Mouse (Mus musculus) lung, postnatal 14 days (tissue): ENCODE results near the gene Rpp25l.
"Not testable (repeated sequence)": the region's sequence is repeated elsewhere in the genome, so short reads cannot be mapped to it uniquely, and the experiment has no call there.

Experiments used
- DNase-seq: peaks from one replicate; pipeline ENCODE4 v3.0.0; 2021

Rpp25l gene

DNA sequence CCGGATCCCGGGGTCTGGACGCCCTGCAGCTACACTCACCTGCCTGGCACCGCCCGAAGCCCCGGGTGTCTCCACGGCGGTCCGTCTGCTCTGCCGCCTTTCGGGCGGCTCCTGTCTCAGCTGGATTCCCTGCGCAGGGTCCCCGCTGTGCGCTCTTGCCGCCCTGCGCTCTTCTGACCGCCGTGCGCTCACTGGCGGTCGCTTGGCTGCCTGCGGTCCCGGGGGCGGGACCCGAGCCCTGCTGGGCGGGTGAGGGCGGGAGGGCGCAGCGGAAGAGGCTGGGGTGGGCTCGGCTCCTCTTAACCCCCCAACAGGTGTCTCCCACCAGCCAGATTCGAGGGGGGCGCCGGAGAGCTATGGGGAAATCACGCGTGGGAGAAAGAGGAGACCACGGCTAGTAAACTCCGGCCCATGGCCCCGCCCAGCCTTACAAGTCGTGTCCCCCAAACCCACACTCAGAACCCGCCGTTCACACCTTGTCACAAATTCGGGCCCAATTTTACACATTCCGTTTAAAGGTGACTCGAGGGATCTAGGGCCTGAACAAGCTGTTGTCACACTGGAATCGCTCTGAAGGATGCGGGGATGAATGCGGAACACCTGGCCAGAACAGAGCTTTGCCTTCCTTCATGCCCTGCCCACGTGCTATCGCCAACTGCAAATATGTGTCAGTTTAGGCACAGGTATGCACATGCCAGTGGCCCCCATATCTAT is 17.9 kb upstream of the Rpp25l start, which contains the start of gene Arid3c:
Gene Arid3c (minus strand): TSS at position 91 of the 714 bp plus-strand sequence.
- DNase-seq: no peak

DNA sequence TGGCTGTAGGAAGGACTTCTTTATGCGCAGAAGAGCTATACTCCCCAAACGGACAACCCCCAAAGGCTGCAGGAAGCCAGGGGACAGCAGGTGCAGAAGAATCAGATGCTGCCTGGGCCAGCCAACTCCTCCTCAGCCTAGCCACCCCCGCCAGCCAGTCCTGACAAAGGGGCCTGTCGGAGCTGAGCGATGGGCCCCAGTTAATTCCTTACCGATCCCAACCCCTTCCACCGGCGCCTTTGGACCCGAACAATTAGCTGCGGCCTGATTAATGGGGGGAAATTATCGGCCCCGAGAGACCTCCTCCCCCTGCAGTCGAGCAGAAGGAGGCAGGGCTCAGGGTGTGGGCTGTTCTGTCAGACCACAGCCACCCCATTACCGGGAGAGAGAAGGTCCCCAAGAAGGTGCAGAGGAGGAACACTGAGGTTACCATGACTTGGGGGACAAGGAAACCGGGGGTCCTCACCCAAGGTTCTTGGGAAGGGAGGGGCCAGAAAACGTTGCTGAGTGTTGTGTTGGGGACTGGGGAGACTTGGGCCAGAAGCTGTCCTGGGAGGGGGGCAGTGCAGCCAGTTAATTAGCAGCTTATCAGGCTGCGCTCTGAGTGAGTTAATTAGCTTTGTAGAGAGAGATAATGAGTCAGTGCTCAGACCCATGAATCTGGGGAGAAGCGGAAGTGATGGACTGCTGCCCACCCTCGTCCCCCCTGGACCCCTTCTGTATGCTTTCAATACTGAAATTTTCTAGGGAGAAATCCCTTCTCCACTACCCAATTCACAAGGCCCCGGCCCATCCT is 13.7 kb upstream of the Rpp25l start:
- no peak for DNase-seq

- peak; percentile 85 for DNase-seq
These were observed 9.6 kb upstream of the Rpp25l start, which contains the start of gene Dctn3 for GRCm38 (mm10) chr4:41722918-41723351. Gene Dctn3, minus strand, starts transcription at chr4:41723170.

- no peak for DNase-seq
These were observed 3.5 kb upstream of the Rpp25l start for GRCm38 (mm10) chr4:41716834-41717233.

DNA sequence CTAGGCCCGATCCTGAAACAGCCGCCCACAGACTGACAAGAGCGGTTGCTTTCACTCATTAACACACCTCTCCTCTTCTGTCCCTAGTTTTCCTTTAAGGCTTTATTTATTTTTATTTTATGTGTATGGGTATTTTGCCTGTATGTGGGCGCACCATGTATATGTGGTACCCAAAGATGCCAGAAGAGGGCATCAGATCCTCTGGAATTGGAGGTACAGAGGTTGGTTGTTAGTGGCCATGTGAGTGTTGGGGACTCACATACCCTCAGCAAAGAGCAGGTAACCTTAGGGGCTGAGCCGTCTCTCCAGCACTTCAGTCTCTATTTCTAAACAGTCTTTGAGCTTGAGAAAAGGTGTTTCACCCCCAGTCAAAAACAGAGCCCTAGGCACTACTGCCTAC is 2.3 kb upstream of the Rpp25l start:
- DNase-seq: peak; percentile 59

DNA sequence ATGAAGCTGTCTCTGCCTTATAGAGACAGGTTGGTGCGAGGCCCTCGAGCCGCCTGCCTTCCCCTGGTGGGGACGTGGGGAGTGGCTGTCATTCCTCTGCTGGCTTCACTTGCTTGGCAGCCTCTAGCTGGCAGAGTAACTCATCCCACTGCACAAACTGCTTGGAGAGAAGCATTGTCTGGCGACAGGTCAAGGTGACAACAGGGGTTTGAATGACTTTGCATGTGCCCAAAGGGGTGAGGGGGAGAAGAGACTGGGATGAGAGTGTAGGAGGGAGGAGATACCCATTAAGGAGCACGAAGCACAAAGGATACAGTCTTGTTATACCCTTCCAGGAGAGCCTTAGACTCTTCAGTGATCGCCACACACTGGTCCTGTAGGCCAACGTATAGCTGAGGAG is 1.7 kb upstream of the Rpp25l start:
- DNase-seq: no peak

DNA sequence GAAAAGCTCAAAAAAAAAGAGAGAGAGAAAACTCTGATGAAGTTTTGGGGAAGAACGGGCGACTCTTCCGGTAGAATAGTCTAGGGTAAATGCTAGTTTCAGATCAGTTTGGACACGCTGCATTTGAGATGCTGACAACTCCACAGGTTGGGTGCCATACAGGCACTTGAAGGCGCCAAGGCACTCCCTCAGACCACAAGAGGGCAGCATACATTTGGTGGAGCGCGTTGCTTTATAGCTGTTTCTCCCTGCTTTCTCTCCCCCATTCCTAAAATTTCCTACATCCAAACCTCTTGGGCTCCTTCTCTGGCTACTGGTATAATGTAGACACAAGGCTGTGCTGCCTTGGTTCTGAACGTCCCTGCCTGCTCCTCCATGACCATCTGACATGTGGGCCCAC is 942 bp upstream of the Rpp25l start:
- peak; percentile 76 for DNase-seq

- no peak for DNase-seq
These were observed 725 bp downstream of the Rpp25l start for GRCm38 (mm10) chr4:41712421-41713196.

DNA sequence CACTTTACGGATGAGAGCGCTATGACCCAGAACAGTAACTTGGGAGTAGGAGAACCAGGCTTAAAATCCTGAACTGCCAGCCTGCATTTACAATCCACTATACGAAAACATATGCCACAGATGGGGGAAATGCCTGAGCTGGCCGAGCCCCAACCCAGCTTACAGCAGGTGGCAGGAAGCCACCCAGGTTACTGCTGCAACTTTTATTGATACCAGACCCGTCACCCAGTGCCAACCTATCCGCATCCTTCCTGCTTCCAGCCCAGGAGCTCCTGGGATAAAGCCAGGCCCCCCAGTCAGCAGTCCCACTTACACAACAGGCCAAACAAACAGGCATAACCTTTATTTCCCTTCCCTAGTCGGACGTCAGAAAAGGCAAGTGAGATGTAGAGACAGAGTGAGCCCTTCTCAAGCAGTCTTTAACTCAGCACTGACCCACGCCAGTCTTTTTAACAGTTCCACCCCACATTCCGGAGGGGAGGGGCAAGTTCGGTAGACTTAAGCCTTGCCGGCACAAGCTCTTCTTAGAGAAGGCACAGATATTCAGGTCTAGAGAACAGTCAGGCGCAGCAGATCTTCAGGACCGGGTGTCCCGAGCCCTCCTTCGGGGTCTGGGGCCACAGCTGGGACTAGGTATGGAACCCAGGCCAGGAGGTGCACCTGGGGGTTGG is 1.5 kb downstream of the Rpp25l start:
- DNase-seq: no peak

DNA sequence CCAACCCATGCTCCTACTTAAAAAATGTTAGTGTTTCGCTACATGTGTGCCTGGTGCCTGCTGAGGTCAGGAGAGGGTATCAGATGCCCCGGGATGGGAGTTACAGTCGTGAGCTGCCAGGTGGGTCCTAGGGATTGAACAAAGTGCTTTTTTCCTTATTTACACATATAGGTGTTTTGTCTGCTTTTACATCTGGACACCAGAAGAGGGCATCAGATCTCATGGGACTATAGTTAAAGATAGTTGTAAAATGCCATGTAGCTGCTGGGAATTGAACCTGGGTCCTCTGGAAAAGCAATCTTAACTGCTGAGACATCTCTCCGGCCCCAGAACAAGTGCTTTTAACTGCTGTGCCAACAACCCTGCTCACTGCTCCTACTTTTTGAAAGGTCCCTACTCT is 3.1 kb downstream of the Rpp25l start:
- no peak for DNase-seq

- peak; percentile 54 for DNase-seq
These were observed 5.1 kb downstream of the Rpp25l start for GRCm38 (mm10) chr4:41708192-41708745.

- DNase-seq: peak; percentile 70
These were observed 6.3 kb downstream of the Rpp25l start for GRCm38 (mm10) chr4:41707011-41707535.

DNA sequence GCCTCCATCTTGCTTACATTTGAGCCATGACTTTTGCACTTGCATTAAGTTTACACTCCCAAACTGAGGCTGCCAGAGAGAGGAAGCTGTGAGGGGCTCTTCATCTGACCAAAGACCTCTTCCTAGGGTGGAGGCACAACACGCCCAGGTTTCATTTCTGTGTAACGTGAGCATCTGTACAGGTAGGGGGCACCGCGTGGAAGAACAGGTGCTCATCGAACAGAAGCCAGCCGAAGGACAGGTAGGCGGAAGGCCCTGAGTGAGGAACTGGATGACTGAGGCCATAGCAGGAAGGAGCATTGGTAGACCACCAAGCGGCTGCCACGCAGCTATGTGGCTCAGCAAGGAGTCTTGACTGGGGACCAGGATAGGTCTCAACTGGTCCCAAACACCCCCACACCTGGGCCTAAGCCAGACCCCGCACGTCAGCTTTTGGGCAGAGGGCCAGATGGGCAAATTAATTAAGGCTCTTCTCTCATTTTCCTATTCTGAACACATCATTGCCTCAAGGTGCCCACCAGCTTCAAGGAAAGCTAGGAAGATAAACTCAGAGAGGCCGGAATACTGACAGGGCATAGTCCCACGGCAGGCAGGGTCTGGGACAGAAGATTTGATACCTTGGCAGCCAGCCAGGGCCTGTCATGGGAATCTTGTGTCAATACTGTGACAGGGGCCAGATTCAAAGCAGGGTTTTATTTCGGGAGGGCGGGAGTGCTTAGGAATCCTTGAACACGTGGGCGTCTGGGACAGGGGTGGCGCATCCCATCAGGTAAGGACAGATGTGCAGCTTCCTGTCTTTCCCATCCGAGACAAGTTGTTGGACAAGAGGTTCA is 7.2 kb downstream of the Rpp25l start:
- no peak for DNase-seq

DNA sequence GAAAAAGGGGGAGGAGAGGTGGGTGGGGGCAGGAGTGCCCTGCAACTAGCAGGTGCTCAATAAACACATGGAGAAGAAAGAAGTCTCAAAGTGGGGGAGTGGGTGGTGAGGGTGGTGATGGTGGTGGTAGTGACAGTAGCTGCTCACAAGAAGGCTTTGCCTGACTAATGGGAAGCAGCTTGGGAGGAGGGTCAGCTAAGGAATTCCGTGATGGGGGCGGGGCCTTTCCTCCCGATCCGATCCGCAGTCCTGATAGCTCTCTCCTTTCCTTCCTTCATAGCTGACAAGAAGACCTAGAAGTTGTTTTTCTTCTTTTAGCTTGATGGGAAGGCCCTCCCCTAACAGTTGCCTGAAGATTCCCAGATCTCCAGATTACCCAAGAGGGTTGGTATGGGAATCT is 8.7 kb downstream of the Rpp25l start:
- DNase-seq: no peak

- DNase-seq: not testable (repeated sequence)
These were observed 11.1 kb downstream of the Rpp25l start for GRCm38 (mm10) chr4:41702226-41702625.

DNA sequence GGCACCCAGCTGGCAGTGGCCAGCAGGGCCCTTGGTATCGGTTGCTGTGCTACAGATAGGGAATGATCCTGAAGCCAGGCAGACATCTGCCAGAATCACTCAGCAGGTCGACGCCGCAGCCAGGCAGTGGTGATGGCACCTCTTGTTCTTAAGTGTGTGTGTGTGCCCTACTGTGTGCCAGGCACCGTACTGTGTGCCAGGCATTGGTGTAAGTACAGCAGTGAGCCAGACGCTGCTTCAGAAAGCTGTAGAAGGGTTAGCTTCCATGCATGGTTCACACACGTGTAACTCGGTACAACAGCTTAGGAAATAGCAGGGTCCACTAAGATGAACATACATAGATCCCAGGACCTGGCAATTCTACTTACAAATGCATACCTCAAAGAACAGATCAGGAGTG is 13.1 kb downstream of the Rpp25l start:
- DNase-seq: not testable (repeated sequence)

DNA sequence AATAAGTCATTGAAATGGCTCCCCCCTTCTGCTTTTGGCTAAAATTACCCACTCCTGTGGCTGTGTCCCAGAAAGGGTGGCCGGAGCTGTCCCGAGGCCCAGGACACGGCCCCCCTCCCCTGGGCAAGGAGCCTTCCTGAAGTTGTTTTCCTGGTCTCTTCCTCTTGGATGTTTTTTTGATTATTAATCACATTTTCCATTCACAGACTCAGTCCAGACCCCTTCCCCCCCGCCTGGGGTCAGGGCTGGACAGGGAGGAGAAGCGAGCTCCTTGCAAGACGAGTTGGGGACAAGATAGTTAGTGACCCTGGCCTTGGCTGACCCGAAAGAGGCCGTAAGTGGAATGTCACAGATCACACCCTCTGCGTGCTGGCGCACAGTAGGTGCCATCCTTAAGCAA is 13.6 kb downstream of the Rpp25l start, which contains the start of gene Il11ra1:
Gene Il11ra1 (plus strand): TSS at position 207 of the 400 bp plus-strand sequence.
- DNase-seq: not testable (repeated sequence)

- peak; percentile 54 for DNase-seq
These were observed 14.8 kb downstream of the Rpp25l start for GRCm38 (mm10) chr4:41698421-41699016.

DNA sequence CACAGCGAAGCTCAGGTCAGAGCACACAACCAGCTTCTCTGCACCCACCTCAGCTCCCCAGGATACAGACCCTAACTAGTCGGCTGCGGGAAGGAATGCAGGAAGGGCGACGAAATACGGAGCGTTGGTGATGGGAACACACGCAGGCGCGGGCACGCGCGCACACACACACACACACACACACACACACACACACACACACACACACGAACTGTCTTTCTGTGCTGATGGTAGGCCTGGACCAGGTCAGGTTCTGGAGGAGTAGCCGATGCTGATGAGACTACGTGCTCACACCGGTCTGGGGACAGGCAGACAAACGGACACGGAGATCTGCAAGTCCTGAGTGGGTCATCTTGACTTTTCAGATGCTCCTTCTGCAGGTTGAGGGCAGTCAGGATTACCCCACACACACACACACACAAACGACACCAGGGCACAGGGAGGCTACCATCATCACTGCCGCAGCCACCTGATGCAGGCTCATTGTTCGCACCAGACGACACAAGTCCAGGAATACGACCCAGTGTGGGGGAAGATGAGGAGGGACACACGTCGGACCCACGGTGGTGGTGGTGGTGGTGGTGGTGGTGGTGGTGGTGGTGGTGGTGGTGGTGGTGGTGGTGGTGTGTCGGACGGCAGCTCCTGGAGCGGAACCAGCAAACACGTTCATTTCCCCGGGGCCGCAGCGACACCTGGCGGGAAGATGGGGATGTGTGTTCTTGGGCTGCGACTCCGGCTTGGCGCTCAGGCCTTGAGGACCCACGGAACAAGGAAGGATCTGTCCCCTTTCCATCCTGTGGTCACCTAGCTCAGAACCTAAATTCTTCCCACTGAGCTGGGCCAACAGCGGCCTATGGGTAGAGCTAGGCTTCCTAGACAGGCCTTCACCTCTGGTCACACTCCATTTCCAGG is 16.1 kb downstream of the Rpp25l start, which contains the start of gene Cntfr:
Gene Cntfr (minus strand): TSS at position 160 of the 912 bp plus-strand sequence.
- peak; percentile 86 for DNase-seq
